Mouse (Mus musculus) CH12.LX (cell line): ENCODE results near the gene Nhsl1. TPM values are rescaled to one million over a fixed set of nuclear protein-coding genes. Genes with fewer than 3 reads are reported as not detected.

Experiments
- DNase-seq: peaks from one replicate; pipeline ENCODE4 v3.0.0-alpha.2; 2013; ENCODE audit errors: extremely low read depth
- H3K27ac ChIP-seq: 2 replicates; pipeline ENCODE4 v1.5.1; 2012; ENCODE audit warnings: low read depth, mild to moderate bottlenecking, control low read depth, moderate library complexity; ENCODE audit not compliant: insufficient read depth
- H3K27me3 ChIP-seq: replicated peaks from 2 replicates; pipeline ENCODE3; 2012; ENCODE audit warnings: inconsistent platforms
- H3K36me3 ChIP-seq, 2 experiments: replicated peaks in 1 of 2; 2 replicates each; pipeline versions ENCODE3 to v1.6.1; 2012; ENCODE audit warnings: inconsistent platforms in 1 of 2, low read length in 1 of 2, mild to moderate bottlenecking in 1 of 2, mixed read lengths in 1 of 2, moderate library complexity in 1 of 2; ENCODE audit not compliant: control insufficient read depth in 1 of 2, insufficient read depth in 1 of 2
- H3K4me1 ChIP-seq, 2 experiments: 2 replicates each; pipeline ENCODE4 v1.6.1; 2012; ENCODE audit warnings: inconsistent platforms in 1 of 2, moderate library complexity in 1 of 2; ENCODE audit not compliant: insufficient read depth in 2 of 2, control insufficient read depth in 1 of 2
- H3K4me2 ChIP-seq: 2 replicates; pipeline ENCODE4 v1.6.1; 2012; ENCODE audit warnings: low read depth, mild to moderate bottlenecking, control low read depth; ENCODE audit not compliant: poor library complexity, insufficient read depth, severe bottlenecking
- H3K4me3 ChIP-seq, 3 experiments: fragments of 150-350 bp in 1 of 3; sonication (generic) in 1 of 3; replicated peaks in 1 of 3; 2 replicates each; pipeline versions ENCODE3 to v1.5.1; 2011 to 2012; ENCODE audit warnings: low read depth in 2 of 3, low read length in 2 of 3, mild to moderate bottlenecking in 2 of 3, moderate library complexity in 2 of 3, control low read depth in 1 of 3, improper control_type of control experiment in 1 of 3, inconsistent platforms in 1 of 3, mixed read lengths in 1 of 3; ENCODE audit not compliant: poor library complexity in 1 of 3
- H3K79me2 ChIP-seq: replicated peaks from 2 replicates; pipeline ENCODE4 v1.6.1; 2012; ENCODE audit warnings: mild to moderate bottlenecking, moderate library complexity; ENCODE audit not compliant: control insufficient read depth, poor library complexity, insufficient read depth, severe bottlenecking; ENCODE audit errors: extremely low read depth
- H3K9ac ChIP-seq: 2 replicates; pipeline ENCODE4 v1.6.1; 2012; ENCODE audit warnings: low read depth, mild to moderate bottlenecking, control low read depth, moderate library complexity; ENCODE audit not compliant: insufficient read depth
- H3K9me3 ChIP-seq: replicated peaks from 2 replicates; pipeline ENCODE3; 2012; ENCODE audit warnings: low read length, inconsistent platforms, mixed read lengths
- CHD1 ChIP-seq: IDR thresholded peaks from 2 replicates; pipeline ENCODE4 v1.6.1; 2012; ENCODE audit warnings: low read depth, low read length, improper control_type of control experiment, inconsistent platforms
- CHD2 ChIP-seq: IDR thresholded peaks from 2 replicates; pipeline ENCODE4 v1.6.1; 2011; ENCODE audit warnings: low read length, improper control_type of control experiment
- CTCF ChIP-seq, 2 experiments: IDR thresholded peaks in 1 of 2; conservative IDR thresholded peaks in 1 of 2; 2 replicates each; pipeline ENCODE4 v1.5.1; 2011 to 2012; ENCODE audit warnings: low read depth in 2 of 2, low read length in 2 of 2, improper control_type of control experiment in 1 of 2, inconsistent platforms in 1 of 2, mild to moderate bottlenecking in 1 of 2, moderate library complexity in 1 of 2
- E2F4 ChIP-seq: IDR thresholded peaks from 2 replicates; pipeline ENCODE4 v1.6.1; 2011; ENCODE audit warnings: low read depth, low read length, improper control_type of control experiment; ENCODE audit not compliant: insufficient replicate concordance
- ELF1 ChIP-seq: IDR thresholded peaks from 2 replicates; pipeline ENCODE4 v1.6.1; 2014; ENCODE audit warnings: low read depth, mild to moderate bottlenecking, inconsistent platforms, low read length, improper control_type of control experiment
- EP300 ChIP-seq: IDR thresholded peaks from 2 replicates; pipeline ENCODE4 v1.6.1; 2011; ENCODE audit warnings: low read length, improper control_type of control experiment
- ETS1 ChIP-seq: conservative IDR thresholded peaks from 2 replicates; pipeline ENCODE4 v1.6.1; 2012; ENCODE audit warnings: low read depth, mild to moderate bottlenecking, inconsistent platforms, low read length, improper control_type of control experiment, moderate library complexity
- IRF4 ChIP-seq: IDR thresholded peaks from 2 replicates; pipeline ENCODE4 v1.6.1; 2014; ENCODE audit warnings: low read depth, mild to moderate bottlenecking, inconsistent platforms, low read length, improper control_type of control experiment
- MAFK ChIP-seq: IDR thresholded peaks from 2 replicates; pipeline ENCODE4 v1.6.1; 2011; ENCODE audit warnings: low read length, improper control_type of control experiment; ENCODE audit not compliant: insufficient replicate concordance
- MAX ChIP-seq: IDR thresholded peaks from 2 replicates; pipeline ENCODE4 v1.6.1; 2011; ENCODE audit warnings: low read length, improper control_type of control experiment
- MAZ ChIP-seq: IDR thresholded peaks from 2 replicates; pipeline ENCODE4 v1.6.1; 2012; ENCODE audit warnings: low read depth, mild to moderate bottlenecking, inconsistent platforms, low read length, improper control_type of control experiment, moderate library complexity
- MEF2A ChIP-seq: IDR thresholded peaks from 2 replicates; pipeline ENCODE4 v1.6.1; 2014; ENCODE audit warnings: low read depth, mild to moderate bottlenecking, inconsistent platforms, low read length, improper control_type of control experiment, borderline replicate concordance
- MYC ChIP-seq: IDR thresholded peaks from 2 replicates; pipeline ENCODE4 v1.6.1; 2011; ENCODE audit warnings: low read depth, mild to moderate bottlenecking, improper control_type of control experiment, low read length
- NRF1 ChIP-seq: IDR thresholded peaks from 2 replicates; pipeline ENCODE4 v1.6.1; 2014; ENCODE audit warnings: low read depth, mild to moderate bottlenecking, inconsistent platforms, low read length, improper control_type of control experiment, moderate library complexity
- POLR2A ChIP-seq: IDR thresholded peaks from 2 replicates; pipeline ENCODE4 v1.6.1; 2011; ENCODE audit warnings: low read depth, mild to moderate bottlenecking, improper control_type of control experiment, low read length
- POLR2AphosphoS2 ChIP-seq: IDR thresholded peaks from 2 replicates; pipeline ENCODE4 v1.6.1; 2011; ENCODE audit warnings: low read depth, low read length, improper control_type of control experiment
- RAD21 ChIP-seq: IDR thresholded peaks from 2 replicates; pipeline ENCODE4 v1.6.1; 2011; ENCODE audit warnings: low read depth, mild to moderate bottlenecking, low read length, improper control_type of control experiment, moderate library complexity
- SIN3A ChIP-seq: IDR thresholded peaks from 2 replicates; pipeline ENCODE4 v1.6.1; 2012; ENCODE audit warnings: low read length, improper control_type of control experiment, inconsistent platforms
- TBP ChIP-seq: conservative IDR thresholded peaks from 2 replicates; pipeline ENCODE4 v1.6.1; 2011; ENCODE audit warnings: low read depth, low read length, improper control_type of control experiment
- UBTF ChIP-seq: IDR thresholded peaks from 2 replicates; pipeline ENCODE4 v1.6.1; 2012; ENCODE audit warnings: low read depth, mild to moderate bottlenecking, inconsistent platforms, low read length, improper control_type of control experiment, moderate library complexity
- USF1 ChIP-seq: IDR thresholded peaks from 2 replicates; pipeline ENCODE4 v1.6.1; 2014; ENCODE audit warnings: low read depth, mild to moderate bottlenecking, inconsistent platforms, low read length, improper control_type of control experiment
- USF2 ChIP-seq: conservative IDR thresholded peaks from 2 replicates; pipeline ENCODE4 v1.6.1; 2011; ENCODE audit warnings: low read depth, low read length, improper control_type of control experiment
- ZC3H11A ChIP-seq: IDR thresholded peaks from 2 replicates; pipeline ENCODE4 v1.6.1; 2012; ENCODE audit warnings: low read depth, mild to moderate bottlenecking, inconsistent platforms, low read length, improper control_type of control experiment
- ZKSCAN1 ChIP-seq: IDR thresholded peaks from 2 replicates; pipeline ENCODE4 v1.6.1; 2012; ENCODE audit warnings: low read depth, inconsistent platforms, low read length, improper control_type of control experiment, borderline replicate concordance
- ZMIZ1 ChIP-seq: IDR thresholded peaks from 2 replicates; pipeline ENCODE4 v1.6.1; 2012; ENCODE audit warnings: low read depth, mild to moderate bottlenecking, inconsistent platforms, low read length, improper control_type of control experiment
- ZNF384 ChIP-seq: IDR thresholded peaks from 2 replicates; pipeline ENCODE4 v1.6.1; 2012; ENCODE audit warnings: low read depth, low read length, improper control_type of control experiment, inconsistent platforms
- dilution Hi-C: fragments of 300-500 bp; cut with MboI; formaldehyde crosslinking; loops from 2 replicates; pipeline ENCODE4 v1.14.3; 2020; ENCODE audit warnings: low sequenced_read_pairs; ENCODE audit not compliant: extremely low pct_unique_long_range_greater_than_20kb, extremely low pct_ligation_motif_present
- in situ Hi-C: fragments of 300-500 bp; cut with MboI; formaldehyde crosslinking; loops from 3 replicates; pipeline ENCODE4 v1.14.3; 2019; ENCODE audit warnings: low sequenced_read_pairs, low pct_ligation_motif_present, low pct_unique_long_range_greater_than_20kb, mixed read lengths
- polyA plus RNA-seq: library from polyadenylated mRNA; unstranded; fragments of >175 nt; gene quantifications from 2 replicates; pipeline ENCODE4 v1.2.1, GENCODE M21; 2012; ENCODE audit warnings: low read depth; ENCODE audit not compliant: insufficient read length
- total RNA-seq, 2 experiments: library from RNA; depleted of rRNA; stranded (reverse); fragments of 300-350 nt in 1 of 2; fragments of >200 nt in 1 of 2; gene quantifications; 2 replicates each; pipeline ENCODE4 v1.2.3; 2012 to 2014

Gene Nhsl1
- total and polyA plus RNA-seq, 3 experiments = 0.13 to 0.19 (median 0.15) TPM

GRCm38 (mm10) chr10:18323701-18324100, 4.9 kb downstream of the Nhsl1 start:
- no peak overlapping the region for H3K9ac ChIP-seq
- H3K79me2 ChIP-seq = no peaks in the 10 kb centered on the region
- 0 out of 4 replicates have a peak, but pooled peaks cover 0 to 3% of the 10 kb centered on the region in 2 experiments for H3K4me1 ChIP-seq
- in situ Hi-C loops = no loop called here
- no peak for DNase-seq
- no peaks in the 10 kb centered on the region for H3K27me3 ChIP-seq
- no peaks in the 10 kb centered on the region for H3K36me3 ChIP-seq
- TF ChIP-seq ZNF384 (no peak), USF2 (no peak), TBP (no peak), MAX (no peak), ZMIZ1 (no peak), NRF1 (no peak), ZKSCAN1 (no peak), IRF4 (no peak), ELF1 (no peak), CHD2 (no peak), MAFK (no peak), CHD1 (no peak), ETS1 (no peak), MEF2A (no peak), E2F4 (no peak), MAZ (no peak), EP300 (no peak), POLR2A (no peak), CTCF (conservative IDR thresholded peaks at IDR 0.05 in 1 of 2, IDR thresholded peaks at IDR 0.05 in 1 of 2; ENCODE audit: low read depth in 2 of 2, low read length in 2 of 2) (no peak)
- TF ChIP-seq, all 38 proteins: peak for 0
- no peak overlapping the region for H3K4me2 ChIP-seq
- dilution Hi-C loops = no loop called here
- H3K27ac ChIP-seq = no peak overlapping the region
- no peak overlapping the region for H3K4me3 ChIP-seq
- peaks cover 6% of the 10 kb centered on the region for H3K9me3 ChIP-seq

GRCm38 (mm10) chr10:18328331-18328908, 9.6 kb downstream of the Nhsl1 start:
- Histone ChIP-seq H3K27me3 (no peaks in the 10 kb centered on the region), H3K4me3 (no peak overlapping the region), H3K4me1 (peaks cover 0 to 11% of the 10 kb centered on the region in 2 experiments; a peak in 2 of 4 replicates), H3K4me2 (no peak overlapping the region), H3K9ac (no peak overlapping the region), H3K36me3 (no peaks in the 10 kb centered on the region), H3K27ac (no peak overlapping the region), H3K79me2 (no peaks in the 10 kb centered on the region), H3K9me3 (no peaks in the 10 kb centered on the region)
- dilution Hi-C loops (no loop called here), in situ Hi-C loops (no loop called here)
- no peak for DNase-seq
- TF ChIP-seq ETS1 = no peak
- TF ChIP-seq USF2 = no peak
- TF ChIP-seq SIN3A = no peak
- no peak for TF ChIP-seq RAD21
- no peak for TF ChIP-seq USF1
- TF ChIP-seq MYC = no peak
- no peak for TF ChIP-seq NRF1
- no peak for TF ChIP-seq MAX
- no peak for TF ChIP-seq ZC3H11A
- TF ChIP-seq EP300 = no peak
- no peak for TF ChIP-seq POLR2AphosphoS2
- TF ChIP-seq MAFK = no peak
- TF ChIP-seq CTCF (conservative IDR thresholded peaks at IDR 0.05 in 1 of 2, IDR thresholded peaks at IDR 0.05 in 1 of 2; ENCODE audit: low read depth in 2 of 2, low read length in 2 of 2) = no peak
- no peak for TF ChIP-seq UBTF
